Mouse (Mus musculus) megakaryocyte, embryonic 14.5 days (primary cell): ENCODE results near the gene Qk.

Experiments used
- FLI1 ChIP-seq: IDR thresholded peaks from 2 replicates; pipeline ENCODE4 v1.6.1; 2012; ENCODE audit warnings: low read length, inconsistent platforms, mixed read lengths
- GATA1 ChIP-seq: IDR thresholded peaks from 3 replicates; pipeline ENCODE4 v1.6.1; 2012; ENCODE audit warnings: mixed read lengths, low read length, inconsistent platforms, borderline replicate concordance

DNA sequence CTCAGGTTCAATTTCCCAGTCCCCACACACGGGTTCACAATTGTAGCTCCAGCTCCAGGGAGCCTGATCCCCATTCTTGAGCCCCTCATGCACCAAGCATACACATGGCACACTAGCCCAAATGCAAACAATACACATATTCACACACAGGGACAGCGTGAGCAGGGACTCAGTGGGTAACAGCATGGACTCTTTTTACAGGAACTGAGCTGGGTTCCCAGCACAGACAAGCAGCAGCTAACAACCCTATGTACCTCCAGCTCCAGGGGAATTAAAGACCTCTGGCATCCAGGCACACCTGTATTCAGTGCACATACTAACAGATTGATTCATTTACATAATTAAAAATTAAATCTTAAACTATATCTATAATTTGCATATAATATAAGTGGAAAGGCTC is 34.9 kb downstream of the Qk start:
- no peak for TF ChIP-seq GATA1
- TF ChIP-seq FLI1, result no peak
